Mouse (Mus musculus): ENCODE data around the gene Dhx16. TPM values are rescaled to one million over a fixed set of nuclear protein-coding genes. Genes with fewer than 3 reads are reported as not detected.
"Not testable (repeated sequence)": the region's sequence is repeated elsewhere in the genome, so short reads cannot be mapped to it uniquely, and the experiment has no call there.

The Dhx16 gene
- polyA plus RNA-seq, 1 experiment from 2014 or later = 70.4 TPM

- H3K36me3 ChIP-seq (ENCODE audit: control insufficient read depth, insufficient read depth, low read length) = peaks cover 34% of the 10 kb centered on the region
- peaks cover 5% of the 10 kb centered on the region for H3K4me1 ChIP-seq (replicated peaks; ENCODE audit: control insufficient read depth, insufficient read depth, low read length)
- WGBS = 88% methylated on average over 4 of the region's 4 CpGs
- DNase-seq (ENCODE audit: low spot score) (no peak), ATAC-seq (replicated peaks; ENCODE audit: low FRiP score) (no peak)
- no peak overlapping the region for H3K9ac ChIP-seq (ENCODE audit: low read depth, low read length)
- no peaks in the 10 kb centered on the region for H3K9me3 ChIP-seq (ENCODE audit: control insufficient read depth, low read length)
- no peak overlapping the region for H3K4me3 ChIP-seq (ENCODE audit: low read depth, low read length)
- no peak overlapping the region for H3K4me2 ChIP-seq
- H3K27me3 ChIP-seq (replicated peaks; ENCODE audit: control insufficient read depth, insufficient read depth, low read length) = no peaks in the 10 kb centered on the region
- H3K27ac ChIP-seq (ENCODE audit: low read depth, low read length) = no peak overlapping the region
These were observed 53.0 kb downstream of the Dhx16 start for GRCm38 (mm10) chr17:35932608-35933007.

- H3K4me2 ChIP-seq; H3K4me3 ChIP-seq (ENCODE audit: low read depth, low read length); H3K27ac ChIP-seq (ENCODE audit: low read depth, low read length); H3K9ac ChIP-seq (ENCODE audit: low read depth, low read length); DNase-seq (ENCODE audit: low spot score); H3K27me3 ChIP-seq (replicated peaks; ENCODE audit: control insufficient read depth, insufficient read depth, low read length); H3K9me3 ChIP-seq (ENCODE audit: control insufficient read depth, low read length); H3K36me3 ChIP-seq (ENCODE audit: control insufficient read depth, insufficient read depth, low read length); H3K4me1 ChIP-seq (replicated peaks; ENCODE audit: control insufficient read depth, insufficient read depth, low read length); ATAC-seq (replicated peaks; ENCODE audit: low FRiP score): not testable (repeated sequence)
- 85% methylated on average over 14 of the region's 14 CpGs for WGBS
These were observed 56.1 kb downstream of the Dhx16 start for GRCm38 (mm10) chr17:35935763-35936162.

- DNase-seq (ENCODE audit: low spot score) = no peak
- no peaks in the 10 kb centered on the region for H3K36me3 ChIP-seq (ENCODE audit: control insufficient read depth, insufficient read depth, low read length)
- no peak overlapping the region for H3K4me2 ChIP-seq
- H3K4me1 ChIP-seq (replicated peaks; ENCODE audit: control insufficient read depth, insufficient read depth, low read length) = no peaks in the 10 kb centered on the region
- peak; percentile 63; the same call in 1 of the 2 replicates for ATAC-seq (replicated peaks; ENCODE audit: low FRiP score)
- 32% methylated on average over 2 of the region's 2 CpGs for WGBS
- H3K27ac ChIP-seq (ENCODE audit: low read depth, low read length) = no peak overlapping the region
- no peaks in the 10 kb centered on the region for H3K9me3 ChIP-seq (ENCODE audit: control insufficient read depth, low read length)
- no peak overlapping the region for H3K9ac ChIP-seq (ENCODE audit: low read depth, low read length)
- no peaks in the 10 kb centered on the region for H3K27me3 ChIP-seq (replicated peaks; ENCODE audit: control insufficient read depth, insufficient read depth, low read length)
- H3K4me3 ChIP-seq (ENCODE audit: low read depth, low read length) = no peak overlapping the region
These were observed 58.2 kb downstream of the Dhx16 start for GRCm38 (mm10) chr17:35937700-35938348.

DNA sequence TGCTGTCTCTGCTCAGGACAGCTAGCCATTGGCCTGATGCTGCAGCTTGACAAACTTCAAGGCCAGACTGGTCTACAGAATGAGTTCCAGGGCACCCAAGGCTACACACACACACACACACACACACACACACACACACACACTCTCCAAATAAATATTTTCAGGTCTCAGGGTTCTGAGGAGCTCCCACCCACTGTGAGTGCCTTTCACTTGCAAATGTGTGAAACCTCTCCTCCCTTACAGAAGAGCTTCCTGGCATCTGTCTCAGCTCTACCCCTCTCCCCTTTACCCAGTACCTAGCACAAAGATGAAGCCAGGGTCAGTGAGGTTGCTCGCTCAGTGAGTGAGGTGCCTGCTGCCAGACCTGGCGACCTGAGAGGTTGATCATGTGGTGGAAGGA lies 59.5 kb downstream of the Dhx16 start:
- no peaks in the 10 kb centered on the region for H3K4me1 ChIP-seq (replicated peaks; ENCODE audit: control insufficient read depth, insufficient read depth, low read length)
- H3K4me2 ChIP-seq = no peak overlapping the region
- H3K9ac ChIP-seq (ENCODE audit: low read depth, low read length) = no peak overlapping the region
- no peaks in the 10 kb centered on the region for H3K27me3 ChIP-seq (replicated peaks; ENCODE audit: control insufficient read depth, insufficient read depth, low read length)
- DNase-seq (ENCODE audit: low spot score) (no peak), ATAC-seq (replicated peaks; ENCODE audit: low FRiP score) (no peak)
- no peaks in the 10 kb centered on the region for H3K36me3 ChIP-seq (ENCODE audit: control insufficient read depth, insufficient read depth, low read length)
- no peak overlapping the region for H3K27ac ChIP-seq (ENCODE audit: low read depth, low read length)
- no peaks in the 10 kb centered on the region for H3K9me3 ChIP-seq (ENCODE audit: control insufficient read depth, low read length)
- 58% methylated on average over 2 of the region's 2 CpGs for WGBS
- no peak overlapping the region for H3K4me3 ChIP-seq (ENCODE audit: low read depth, low read length)

GRCm38 (mm10) chr17:35939941-35940340 lies 60.3 kb downstream of the Dhx16 start:
- Histone ChIP-seq H3K36me3 (ENCODE audit: control insufficient read depth, insufficient read depth, low read length) (no peaks in the 10 kb centered on the region), H3K9ac (ENCODE audit: low read depth, low read length) (no peak overlapping the region), H3K4me3 (ENCODE audit: low read depth, low read length) (no peak overlapping the region), H3K4me2 (no peak overlapping the region), H3K4me1 (replicated peaks; ENCODE audit: control insufficient read depth, insufficient read depth, low read length) (no peaks in the 10 kb centered on the region), H3K9me3 (ENCODE audit: control insufficient read depth, low read length) (no peaks in the 10 kb centered on the region), H3K27me3 (replicated peaks; ENCODE audit: control insufficient read depth, insufficient read depth, low read length) (no peaks in the 10 kb centered on the region), H3K27ac (ENCODE audit: low read depth, low read length) (no peak overlapping the region)
- 43% methylated on average over 1 of the region's 1 CpGs for WGBS
- no peak for DNase-seq (ENCODE audit: low spot score)
- no peak for ATAC-seq (replicated peaks; ENCODE audit: low FRiP score)

MicroRNA genes within 50 kb of the gene (microRNA counts, 519-probe panel; counts per million panel counts)
- not detected for microRNA mmu-miR-1894-3p
- not detected for microRNA mmu-miR-1894-5p

Small RNA genes within 50 kb of the gene (microRNA-seq; reads per million reads assigned to microRNA genes)
- gene Gm28033 (ENCODE audit: borderline number of aligned reads) = 3.5 reads per million, percentile 4 among the genes with 10 or more reads in this experiment
- not detected for gene Mir1894 (ENCODE audit: borderline number of aligned reads)

Other genes with a start within 250 kb of the Dhx16 start
- 0.09 and 0.18 TPM in 2 replicates for gene Mucl3, start 236.1 kb upstream of the Dhx16 start, polyA plus RNA-seq (2014; fragmentation: Nextera tagmentation; extraction: Ambion mirVana)
- gene Vars2, start 212.2 kb upstream of the Dhx16 start, polyA plus RNA-seq (2014; fragmentation: Nextera tagmentation; extraction: Ambion mirVana) = 18.8 and 20.6 TPM in 2 replicates
- 55.3 and 58.6 TPM in 2 replicates for gene Gtf2h4, start 206.1 kb upstream of the Dhx16 start, polyA plus RNA-seq (2014; fragmentation: Nextera tagmentation; extraction: Ambion mirVana)
- 13.2 and 15.9 TPM in 2 replicates for gene Ddr1, start 175.2 kb upstream of the Dhx16 start, polyA plus RNA-seq (2014; fragmentation: Nextera tagmentation; extraction: Ambion mirVana)
- 9.4 and 9.9 TPM in 2 replicates for gene Ier3, start 58.1 kb upstream of the Dhx16 start, polyA plus RNA-seq (2014; fragmentation: Nextera tagmentation; extraction: Ambion mirVana)
- 59.3 and 67.8 TPM in 2 replicates for gene Flot1, start 56.6 kb upstream of the Dhx16 start, polyA plus RNA-seq (2014; fragmentation: Nextera tagmentation; extraction: Ambion mirVana)
- gene Tubb5, start 41.5 kb upstream of the Dhx16 start, polyA plus RNA-seq (2014; fragmentation: Nextera tagmentation; extraction: Ambion mirVana) = 843 and 854 TPM in 2 replicates
- 19.6 and 23.3 TPM in 2 replicates for gene Mdc1, start 38.3 kb upstream of the Dhx16 start, polyA plus RNA-seq (2014; fragmentation: Nextera tagmentation; extraction: Ambion mirVana)
- 40.9 and 45.4 TPM in 2 replicates for gene Nrm, start 18.5 kb upstream of the Dhx16 start, polyA plus RNA-seq (2014; fragmentation: Nextera tagmentation; extraction: Ambion mirVana)
- 22.0 and 23.1 TPM in 2 replicates for gene Ppp1r18, start 14.2 kb upstream of the Dhx16 start, polyA plus RNA-seq (2014; fragmentation: Nextera tagmentation; extraction: Ambion mirVana)
- gene 2310061I04Rik, start 17.6 kb downstream of the Dhx16 start, polyA plus RNA-seq (2014; fragmentation: Nextera tagmentation; extraction: Ambion mirVana) = 33.7 and 34.0 TPM in 2 replicates
- gene Atat1, start 30.3 kb downstream of the Dhx16 start, polyA plus RNA-seq (2014; fragmentation: Nextera tagmentation; extraction: Ambion mirVana) = 39.5 and 40.0 TPM in 2 replicates
- 167 and 172 TPM in 2 replicates for gene Mrps18b, start 36.6 kb downstream of the Dhx16 start, polyA plus RNA-seq (2014; fragmentation: Nextera tagmentation; extraction: Ambion mirVana)
- 35.4 and 39.7 TPM in 2 replicates for gene Ppp1r10, start 36.6 kb downstream of the Dhx16 start, polyA plus RNA-seq (2014; fragmentation: Nextera tagmentation; extraction: Ambion mirVana)
- gene Abcf1, start 89.9 kb downstream of the Dhx16 start, polyA plus RNA-seq (2014; fragmentation: Nextera tagmentation; extraction: Ambion mirVana) = 132 and 134 TPM in 2 replicates
- 33.7 and 35.6 TPM in 2 replicates for gene Gnl1, start 100.0 kb downstream of the Dhx16 start, polyA plus RNA-seq (2014; fragmentation: Nextera tagmentation; extraction: Ambion mirVana)
- 22.0 and 22.8 TPM in 2 replicates for gene Prr3, start 100.4 kb downstream of the Dhx16 start, polyA plus RNA-seq (2014; fragmentation: Nextera tagmentation; extraction: Ambion mirVana)
- 3.1 and 3.5 TPM in 2 replicates for gene H2-T24, start 140.7 kb downstream of the Dhx16 start, polyA plus RNA-seq (2014; fragmentation: Nextera tagmentation; extraction: Ambion mirVana)
- 15.9 and 16.1 TPM in 2 replicates for gene H2-T23, start 153.0 kb downstream of the Dhx16 start, polyA plus RNA-seq (2014; fragmentation: Nextera tagmentation; extraction: Ambion mirVana)
- gene H2-T22, start 162.9 kb downstream of the Dhx16 start, polyA plus RNA-seq (2014; fragmentation: Nextera tagmentation; extraction: Ambion mirVana) = 9.5 and 10.2 TPM in 2 replicates
- gene Gm6034, start 163.1 kb downstream of the Dhx16 start, polyA plus RNA-seq (2014; fragmentation: Nextera tagmentation; extraction: Ambion mirVana) = not detected in 2 replicates
- not detected in 2 replicates for gene Gm11127, start 178.6 kb downstream of the Dhx16 start, polyA plus RNA-seq (2014; fragmentation: Nextera tagmentation; extraction: Ambion mirVana)
- not detected in 2 replicates for gene Gm19684, start 241.9 kb downstream of the Dhx16 start, polyA plus RNA-seq (2014; fragmentation: Nextera tagmentation; extraction: Ambion mirVana)
- gene Gm7030, start 249.6 kb downstream of the Dhx16 start, polyA plus RNA-seq (2014; fragmentation: Nextera tagmentation; extraction: Ambion mirVana) = not detected in 2 replicates